Mouse (Mus musculus) lung, adult 2 months (tissue): ENCODE measurements at regions not wholly inside any gene's neighbourhood (a gene's known extent, or its start where the extent isn't known, plus 50 kb on each side); places are given as distances from the start of the nearest gene placed in this dataset.

ENCODE experiments used
- CTCF ChIP-seq: fragments of 200-500 bp; IDR thresholded peaks from 2 replicates; pipeline ENCODE4 v1.5.1; 2011; ENCODE audit warnings: mild to moderate bottlenecking, low read length, control low read depth; ENCODE audit not compliant: insufficient read depth
- POLR2A ChIP-seq: fragments of 200-500 bp; IDR thresholded peaks from 2 replicates; pipeline ENCODE4 v1.6.1; 2011; ENCODE audit warnings: low read depth, mild to moderate bottlenecking, control low read depth, low read length, borderline replicate concordance; ENCODE audit errors: extremely low read depth

GRCm38 (mm10) chr14:58322461-58322860 is 252.1 kb downstream of the Fgf9 start:
- TF ChIP-seq POLR2A, result no peak
- no peak for TF ChIP-seq CTCF
